8 mouse cellular contexts compared by ENCODE assay signal in genomic region chr9:106368112-106368717, GRCm38 (mm10). TPM values are rescaled to one million over a fixed set of nuclear protein-coding genes. Genes with fewer than 3 reads are reported as not detected.
DNase-seq lines count a peak whose midpoint lies in the region; ATAC-seq and TF ChIP-seq lines count a peak whose summit lies in the region.

TSS of gene Dusp7 (plus strand) at chr9:106368632.

- ATAC-seq in embryonic facial prominence, embryonic 15.5 days (ENCODE audit: insufficient number of reproducible peaks, low FRiP score, low TSS enrichment, low read depth), result peak; percentile 69
- peak; percentile 65 for ATAC-seq in kidney, embryonic 14.5 days (ENCODE audit: low FRiP score, low TSS enrichment)
- peak; percentile 80 for ATAC-seq in midbrain, postnatal 0 days (ENCODE audit: low FRiP score)

- WGBS in embryonic facial prominence, embryonic 15.5 days, result under 1% methylated on average over 46 of the region's 57 CpGs
- WGBS in heart, embryonic 10.5 days, result 1% methylated on average over 51 of the region's 57 CpGs
- under 1% methylated on average over 48 of the region's 57 CpGs for WGBS in kidney, embryonic 14.5 days
- 0% methylated on average over 46 of the region's 57 CpGs for WGBS in midbrain, postnatal 0 days

- peaks cover 10% of the 10 kb centered on the region for H3K36me3 ChIP-seq in C2C12 (ENCODE audit: control insufficient read depth, insufficient read depth)
- H3K36me3 ChIP-seq in embryonic facial prominence, embryonic 15.5 days, result peaks cover 15% of the 10 kb centered on the region
- H3K36me3 ChIP-seq in heart, embryonic 10.5 days, result peaks cover 29% of the 10 kb centered on the region
- peaks cover 21% of the 10 kb centered on the region for H3K36me3 ChIP-seq in kidney, embryonic 14.5 days (ENCODE audit: control insufficient read depth, insufficient read depth, low read length)
- peaks cover 17% of the 10 kb centered on the region for H3K36me3 ChIP-seq in midbrain, postnatal 0 days (ENCODE audit: insufficient read depth, low read length)

- H3K4me1 ChIP-seq in bone marrow macrophage, adult 2 months (ENCODE audit: control insufficient read depth, insufficient read depth, low read length), result peaks cover 41% of the 10 kb centered on the region
- H3K4me1 ChIP-seq in embryonic facial prominence, embryonic 15.5 days, result peaks cover 57% of the 10 kb centered on the region
- peaks cover 59% of the 10 kb centered on the region for H3K4me1 ChIP-seq in heart, embryonic 10.5 days
- H3K4me1 ChIP-seq in kidney, embryonic 14.5 days (ENCODE audit: control insufficient read depth, insufficient read depth, low read length), result peaks cover 43% of the 10 kb centered on the region
- H3K4me1 ChIP-seq in midbrain, postnatal 0 days (ENCODE audit: insufficient read depth, low read length), result peaks cover 18% of the 10 kb centered on the region

- H3K79me3 ChIP-seq in C2C12 (ENCODE audit: low read depth), result peaks cover 26% of the 10 kb centered on the region

- peak within 1 kb of the TSS; percentile 60 for H3K4me3 ChIP-seq in C2C12 (ENCODE audit: insufficient read depth, poor library complexity, severe bottlenecking)
- H3K4me3 ChIP-seq in bone marrow macrophage, adult 2 months (ENCODE audit: insufficient read depth, low read length), result peak within 1 kb of the TSS; percentile 85
- H3K4me3 ChIP-seq in embryonic facial prominence, embryonic 15.5 days (replicated peaks), result peak within 1 kb of the TSS; percentile 93
- peak within 1 kb of the TSS; percentile 88 for H3K4me3 ChIP-seq in heart, embryonic 10.5 days
- peak within 1 kb of the TSS; percentile 81 for H3K4me3 ChIP-seq in kidney, embryonic 14.5 days (ENCODE audit: low read length)
- peak within 1 kb of the TSS; percentile 87 for H3K4me3 ChIP-seq in midbrain, postnatal 0 days (ENCODE audit: low read depth, low read length)

- peak within 1 kb of the TSS; percentile 95 for H3K9ac ChIP-seq in embryonic facial prominence, embryonic 15.5 days
- H3K9ac ChIP-seq in kidney, embryonic 14.5 days (ENCODE audit: low read depth, low read length), result peak within 1 kb of the TSS; percentile 94
- peak within 1 kb of the TSS; percentile 94 for H3K9ac ChIP-seq in midbrain, postnatal 0 days (replicated peaks; ENCODE audit: low read length, poor library complexity, severe bottlenecking)

- peaks cover 45% of the 10 kb centered on the region for H3K79me2 ChIP-seq in C2C12 (ENCODE audit: control insufficient read depth, insufficient read depth)

- H3K9me3 ChIP-seq in embryonic facial prominence, embryonic 15.5 days (replicated peaks), result no peaks in the 10 kb centered on the region
- no peaks in the 10 kb centered on the region for H3K9me3 ChIP-seq in heart, embryonic 10.5 days
- H3K9me3 ChIP-seq in kidney, embryonic 14.5 days (ENCODE audit: control insufficient read depth, low read length), result no peaks in the 10 kb centered on the region
- no peaks in the 10 kb centered on the region for H3K9me3 ChIP-seq in midbrain, postnatal 0 days (ENCODE audit: low read length)

- peak within 1 kb of the TSS; percentile 91 for H3K27ac ChIP-seq in bone marrow macrophage, adult 2 months (ENCODE audit: insufficient read depth, low read depth, low read length)
- peak within 1 kb of the TSS; percentile 99 for H3K27ac ChIP-seq in embryonic facial prominence, embryonic 15.5 days (replicated peaks)
- H3K27ac ChIP-seq in heart, embryonic 10.5 days, result peak within 1 kb of the TSS; percentile 98
- peak within 1 kb of the TSS; percentile 96 for H3K27ac ChIP-seq in kidney, embryonic 14.5 days (ENCODE audit: low read depth, low read length)
- H3K27ac ChIP-seq in midbrain, postnatal 0 days (ENCODE audit: low read depth, low read length), result peak within 1 kb of the TSS; percentile 96

- no peaks in the 10 kb centered on the region for H3K27me3 ChIP-seq in C2C12 (ENCODE audit: control insufficient read depth, insufficient read depth, insufficient read length)
- no peaks in the 10 kb centered on the region for H3K27me3 ChIP-seq in embryonic facial prominence, embryonic 15.5 days
- H3K27me3 ChIP-seq in heart, embryonic 10.5 days (ENCODE audit: insufficient read depth, poor library complexity, severe bottlenecking), result no peaks in the 10 kb centered on the region; the same call in 1 of the 2 replicates
- no peaks in the 10 kb centered on the region for H3K27me3 ChIP-seq in kidney, embryonic 14.5 days (ENCODE audit: control insufficient read depth, insufficient read depth, low read length)
- H3K27me3 ChIP-seq in midbrain, postnatal 0 days (ENCODE audit: insufficient read depth, low read length), result no peaks in the 10 kb centered on the region

- peak; percentile 84 for DNase-seq in heart, embryonic 10.5 days (ENCODE audit: low spot score)
- DNase-seq in liver, result peak; percentile 86
- DNase-seq in midbrain, postnatal 0 days (ENCODE audit: low spot score), result peak; percentile 91
- peak; percentile 72 to 85 for DNase-seq in spleen, postnatal 4 days (ENCODE audit: low spot score in 2 of 2)

- H3ac ChIP-seq in C2C12 (ENCODE audit: control insufficient read depth, insufficient read length, low read depth), result peak within 1 kb of the TSS; percentile 89

- TF ChIP-seq POLR2A in bone marrow macrophage, adult 2 months (IDR thresholded peaks at IDR 0.05; ENCODE audit: borderline replicate concordance, low read depth, low read length), result peak; percentile 82; the same call in 1 of the 2 replicates

- no peak for TF ChIP-seq CTCF in C2C12 (IDR thresholded peaks at IDR 0.05; ENCODE audit: control insufficient read depth, insufficient read depth, insufficient read length)
- TF ChIP-seq CTCF in bone marrow macrophage, adult 2 months (IDR thresholded peaks at IDR 0.05; ENCODE audit: low read depth, low read length), result no peak; the same call in 1 of the 2 replicates
- 0 out of 2 replicates have a peak, but pooled peaks have one; percentile 1 for TF ChIP-seq CTCF in midbrain, postnatal 0 days (IDR thresholded peaks at IDR 0.05)

- H3K4me2 ChIP-seq in embryonic facial prominence, embryonic 15.5 days (replicated peaks), result peak within 1 kb of the TSS; percentile 97
- H3K4me2 ChIP-seq in kidney, embryonic 14.5 days (replicated peaks; ENCODE audit: low read depth, low read length), result peak within 1 kb of the TSS; percentile 96
- H3K4me2 ChIP-seq in midbrain, postnatal 0 days (ENCODE audit: low read depth, low read length, poor library complexity, severe bottlenecking), result peak within 1 kb of the TSS; percentile 64

TF ChIP-seq in C2C12, 6 proteins besides CTCF, POLR2A, EP300 and RAD21:
- TF ChIP-seq FOSL1 (IDR thresholded peaks at IDR 0.05; ENCODE audit: insufficient read depth, low read length, poor library complexity, severe bottlenecking) (no peak), MYOG (IDR thresholded peaks at IDR 0.05; ENCODE audit: control insufficient read depth, extremely low read depth, insufficient read length) (no peak), MAX (IDR thresholded peaks at IDR 0.05) (no peak), USF1 (IDR thresholded peaks at IDR 0.05; ENCODE audit: low read depth) (no peak)

RNA-seq across cellular contexts. Expression of gene Dusp7, which starts in this region (rescaled TPM):
- polyA plus RNA-seq in C2C12 (2012; fragmentation: generic; extraction: Trizol), result 11.0 TPM
- polyA plus RNA-seq in bone marrow macrophage, adult 2 months (2012; ENCODE audit: insufficient read depth, insufficient read length, missing spikeins), result 122 and 129 TPM in 2 replicates
- polyA plus RNA-seq in embryonic facial prominence, embryonic 15.5 days (2015; fragmentation: Nextera tagmentation; extraction: Ambion mirVana), result 42.3 and 44.2 TPM in 2 replicates
- polyA plus RNA-seq in heart, embryonic 10.5 days (2016; fragmentation: Nextera tagmentation; extraction: Ambion mirVana), result 14.4 and 21.0 TPM in 2 replicates
- polyA plus RNA-seq in kidney, embryonic 14.5 days (2014; fragmentation: Nextera tagmentation; extraction: Ambion mirVana), result 25.5 and 26.3 TPM in 2 replicates
- total RNA-seq in midbrain, postnatal 0 days (2014; rRNA removed), result 62.9 and 79.2 TPM in 2 replicates
- polyA plus RNA-seq in midbrain, postnatal 0 days (2015; fragmentation: Nextera tagmentation; extraction: Ambion mirVana), result 18.4 and 19.4 TPM in 2 replicates

Comparison
In these comparisons a context has a peak if more than half of its experiments do, and no peak if none do; other contexts are left out.
1. Peak in every context shown above with its lines: DNase-seq, ATAC-seq, H3K4me3 ChIP-seq and H3K27ac ChIP-seq.